Mouse (Mus musculus): ENCODE results near the gene Jaml. TPM values are rescaled to one million over a fixed set of nuclear protein-coding genes. Genes with fewer than 3 reads are reported as not detected.

Jaml gene
- polyA plus RNA-seq, 1 experiment from 2014 or later, result 0.32 TPM

DNA sequence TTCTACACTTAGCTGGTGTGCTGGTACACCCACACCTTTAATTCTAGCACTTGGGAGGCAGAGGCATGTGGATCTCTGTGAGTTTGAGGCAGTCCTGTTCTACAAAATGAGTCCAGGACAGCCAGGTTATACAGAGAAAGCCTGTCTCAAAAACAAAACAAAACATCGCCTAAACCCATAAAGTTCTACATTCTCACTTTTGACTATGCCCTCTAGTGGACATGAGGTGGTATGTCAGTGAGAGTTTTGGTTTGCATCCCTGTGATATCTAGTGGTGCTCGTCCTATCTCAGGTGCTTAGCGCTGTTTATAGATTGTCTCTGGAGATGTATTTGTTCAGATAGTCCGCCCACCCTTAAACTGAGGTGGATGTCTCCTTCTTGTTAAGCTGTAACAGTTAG, 30.5 kb upstream of the Jaml start:
- no peak for ATAC-seq (ENCODE audit: low FRiP score)
- no peaks in the 10 kb centered on the region for H3K4me1 ChIP-seq
- H3K27ac ChIP-seq (replicated peaks), result no peak overlapping the region
- no peak overlapping the region for H3K4me2 ChIP-seq
- H3K9ac ChIP-seq (replicated peaks), result no peak overlapping the region
- 27% methylated on average over 4 of the region's 4 CpGs for WGBS
- H3K9me3 ChIP-seq (replicated peaks), result no peaks in the 10 kb centered on the region
- peaks cover 41% of the 10 kb centered on the region for H3K27me3 ChIP-seq (replicated peaks)
- H3K4me3 ChIP-seq (replicated peaks), result no peak overlapping the region
- H3K36me3 ChIP-seq, result no peaks in the 10 kb centered on the region

DNA sequence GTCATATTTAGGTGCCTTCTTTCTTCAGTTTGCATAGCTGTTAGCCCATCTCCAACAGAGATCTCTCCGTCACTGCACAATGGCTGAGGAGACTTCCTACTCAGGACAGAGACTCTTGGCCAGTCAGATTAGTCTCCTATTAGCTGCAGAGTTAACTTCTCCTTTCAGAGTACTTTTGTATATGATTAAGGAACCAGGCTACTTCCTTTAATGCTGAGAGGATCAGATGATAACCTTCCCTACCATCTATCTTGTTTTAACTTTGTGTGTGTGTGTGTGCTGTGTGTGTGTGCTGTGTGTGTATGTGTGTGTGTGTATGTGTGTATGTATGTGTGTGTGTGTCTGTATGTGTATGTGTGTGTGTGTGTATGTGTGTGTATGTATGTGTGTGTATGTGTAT, 29.3 kb upstream of the Jaml start:
- 79% methylated on average over 1 of the region's 1 CpGs for WGBS
- Histone ChIP-seq H3K9me3 (replicated peaks) (no peaks in the 10 kb centered on the region), H3K27ac (replicated peaks) (no peak overlapping the region), H3K4me2 (no peak overlapping the region), H3K27me3 (replicated peaks) (peaks cover 30% of the 10 kb centered on the region), H3K36me3 (no peaks in the 10 kb centered on the region), H3K4me1 (peaks cover 4% of the 10 kb centered on the region; the same call in 1 of the 2 replicates), H3K4me3 (replicated peaks) (no peak overlapping the region), H3K9ac (replicated peaks) (no peak overlapping the region)
- no peak for ATAC-seq (ENCODE audit: low FRiP score)

DNA sequence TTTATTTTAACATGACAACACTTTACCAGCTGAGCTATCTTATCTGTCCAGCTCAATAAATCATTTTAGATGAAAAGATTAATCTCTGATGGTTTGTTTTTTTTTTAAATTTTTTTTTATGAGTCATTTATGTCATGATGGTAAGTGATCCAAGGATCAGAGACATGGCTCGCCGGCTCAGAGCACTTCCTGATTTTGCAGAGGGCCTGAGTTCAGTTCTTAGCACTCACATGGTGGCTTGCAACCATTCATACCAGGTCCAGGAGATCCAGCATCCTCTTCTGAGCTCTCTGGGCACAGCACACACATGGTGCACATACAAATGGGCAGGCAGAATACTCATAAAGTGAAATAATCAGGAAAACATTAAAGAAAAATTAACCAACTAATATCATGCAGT, 28.7 kb upstream of the Jaml start:
- no peaks in the 10 kb centered on the region for H3K9me3 ChIP-seq (replicated peaks)
- H3K36me3 ChIP-seq, result no peaks in the 10 kb centered on the region

DNA sequence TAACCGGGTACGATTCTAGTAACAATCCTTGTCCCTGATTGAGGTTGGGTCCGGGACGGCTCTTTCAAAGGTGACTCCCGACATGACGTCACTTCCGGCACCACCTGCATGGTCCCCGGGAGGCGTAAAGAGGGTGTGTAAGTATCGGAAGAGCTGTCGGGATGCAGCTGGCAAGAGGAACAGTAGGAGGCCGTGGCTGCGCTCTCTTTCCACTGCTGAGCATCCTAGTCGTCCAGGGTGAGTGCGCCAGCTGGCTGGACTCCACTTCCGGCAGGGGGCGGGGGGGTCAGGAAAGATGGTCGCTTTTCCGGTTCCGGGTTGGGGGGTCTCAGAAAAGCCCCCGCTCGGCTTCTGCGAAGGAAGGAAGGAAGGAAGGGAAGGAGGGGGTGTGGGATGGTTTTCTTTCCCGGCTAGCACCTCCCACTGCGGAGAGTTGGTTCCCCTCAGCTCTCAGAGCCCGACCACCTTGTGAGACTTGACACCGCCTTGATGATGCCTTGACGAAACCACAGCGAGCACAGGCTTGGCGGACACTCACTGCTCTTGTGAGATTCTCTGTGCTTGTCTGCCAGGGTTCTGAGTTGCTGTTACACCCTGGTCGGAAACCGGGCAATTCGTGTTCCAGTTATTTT, 23.8 kb upstream of the Jaml start, which contains the start of gene Mpzl3:
Gene Mpzl3 (plus strand): TSS at position 105 of the 632 bp plus-strand sequence.
- Histone ChIP-seq H3K4me3 (replicated peaks) (peak within 1 kb of the TSS; percentile 68), H3K9me3 (replicated peaks) (no peaks in the 10 kb centered on the region), H3K9ac (replicated peaks) (peak within 1 kb of the TSS; percentile 63), H3K36me3 (no peaks in the 10 kb centered on the region), H3K4me2 (peak within 1 kb of the TSS; percentile 78), H3K27ac (replicated peaks) (peak within 1 kb of the TSS; percentile 100), H3K27me3 (replicated peaks) (peaks cover 47% of the 10 kb centered on the region), H3K4me1 (peaks cover 7% of the 10 kb centered on the region; the same call in 1 of the 2 replicates)
- WGBS, result under 1% methylated on average over 33 of the region's 33 CpGs
- peak; percentile 99 for ATAC-seq (ENCODE audit: low FRiP score)

More for the DNA sequence above, 28.7 kb upstream of the Jaml start:
- Histone ChIP-seq H3K27ac (replicated peaks) (no peak overlapping the region), H3K4me3 (replicated peaks) (no peak overlapping the region), H3K9ac (replicated peaks) (no peak overlapping the region), H3K27me3 (replicated peaks) (peaks cover 26% of the 10 kb centered on the region), H3K4me1 (peaks cover 4% of the 10 kb centered on the region; the same call in 1 of the 2 replicates), H3K4me2 (no peak overlapping the region)
- no peak for ATAC-seq (ENCODE audit: low FRiP score)
- WGBS, result 96% methylated on average over 2 of the region's 2 CpGs

DNA sequence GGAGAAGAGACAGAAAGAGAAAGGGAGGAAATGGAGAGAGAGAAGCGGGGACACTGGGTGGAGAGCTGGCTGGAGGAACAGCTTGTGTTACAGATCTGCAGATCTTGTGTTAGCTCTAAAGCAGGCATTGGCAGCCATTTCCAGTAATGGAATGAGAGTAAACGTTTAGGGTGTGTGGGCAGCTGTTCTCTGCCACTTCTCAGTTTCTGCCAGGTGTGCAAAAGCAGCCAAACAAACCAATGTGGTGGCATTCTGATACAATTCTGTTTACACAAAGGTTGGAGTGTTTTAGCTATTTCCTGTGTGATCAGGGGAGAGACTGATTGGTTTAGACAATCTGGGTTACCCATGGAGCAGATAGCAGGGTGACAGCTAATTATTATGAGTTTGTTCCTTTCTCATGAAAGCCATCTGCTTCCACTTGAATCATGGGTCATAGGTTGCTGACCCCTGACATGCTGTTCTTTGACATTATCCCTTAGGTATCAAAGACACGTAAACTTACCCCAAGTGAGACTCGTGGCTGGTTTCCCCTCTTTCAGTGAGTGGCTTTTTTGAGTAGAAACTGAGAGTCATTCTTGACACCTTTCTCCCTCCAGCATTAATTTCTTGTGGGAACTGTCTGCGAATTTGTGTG, 20.6 kb upstream of the Jaml start:
- 53% methylated on average over 5 of the region's 5 CpGs for WGBS
- H3K27ac ChIP-seq (replicated peaks), result no peak overlapping the region
- no peak overlapping the region for H3K4me2 ChIP-seq
- ATAC-seq (ENCODE audit: low FRiP score), result no peak
- peaks cover 7% of the 10 kb centered on the region; the same call in 1 of the 2 replicates for H3K4me1 ChIP-seq
- peaks cover 31% of the 10 kb centered on the region for H3K27me3 ChIP-seq (replicated peaks)
- H3K4me3 ChIP-seq (replicated peaks), result no peak overlapping the region
- H3K9me3 ChIP-seq (replicated peaks), result no peaks in the 10 kb centered on the region
- no peaks in the 10 kb centered on the region for H3K36me3 ChIP-seq
- no peak overlapping the region for H3K9ac ChIP-seq (replicated peaks)

DNA sequence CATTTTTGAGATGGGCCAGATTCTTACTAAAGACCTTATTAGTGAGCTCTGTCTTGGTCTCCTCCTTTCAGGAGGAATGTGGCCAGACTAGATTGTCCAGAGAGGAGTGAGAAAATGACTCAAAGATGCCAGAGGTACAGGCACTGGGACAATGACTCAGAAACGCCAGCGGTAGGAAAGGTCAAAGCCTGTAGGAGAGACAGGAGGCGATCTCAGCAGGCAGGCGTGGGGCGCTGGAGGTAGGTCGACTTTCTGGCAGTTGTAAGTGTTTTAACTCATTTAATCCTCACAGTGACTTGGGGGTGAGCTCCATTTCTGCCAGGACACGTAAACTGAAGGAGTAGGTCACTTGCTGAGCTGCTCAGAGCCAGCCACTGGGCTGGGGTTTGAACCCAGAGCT, 18.8 kb upstream of the Jaml start:
- Histone ChIP-seq H3K9ac (replicated peaks) (no peak overlapping the region), H3K4me1 (peaks cover 3% of the 10 kb centered on the region; the same call in 1 of the 2 replicates), H3K9me3 (replicated peaks) (no peaks in the 10 kb centered on the region), H3K27me3 (replicated peaks) (peaks cover 29% of the 10 kb centered on the region), H3K4me3 (replicated peaks) (no peak overlapping the region), H3K27ac (replicated peaks) (no peak overlapping the region), H3K36me3 (no peaks in the 10 kb centered on the region), H3K4me2 (no peak overlapping the region)
- 50% methylated on average over 7 of the region's 7 CpGs for WGBS
- no peak for ATAC-seq (ENCODE audit: low FRiP score)

DNA sequence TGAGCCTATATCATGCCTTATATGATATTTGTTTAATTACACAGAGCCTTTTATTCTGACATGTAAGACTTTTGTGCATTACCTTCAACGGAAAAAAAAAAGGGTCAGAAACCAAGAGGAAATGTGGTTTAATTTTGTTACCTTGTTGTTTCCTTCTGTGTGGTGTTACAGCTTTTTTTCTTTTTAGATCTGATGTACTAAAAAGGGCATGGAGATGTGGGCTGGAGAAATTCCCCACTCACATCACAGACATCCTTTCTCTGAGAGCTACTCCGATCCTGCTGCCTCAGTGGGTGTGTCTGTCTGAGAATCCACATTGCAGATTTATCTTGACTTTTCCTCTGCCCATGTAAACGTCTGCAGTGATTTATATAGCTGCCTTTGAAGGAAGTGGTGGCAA, 16.3 kb upstream of the Jaml start:
- H3K27ac ChIP-seq (replicated peaks), result no peak overlapping the region
- H3K4me3 ChIP-seq (replicated peaks), result no peak overlapping the region
- WGBS, result 71% methylated on average over 3 of the region's 3 CpGs
- H3K27me3 ChIP-seq (replicated peaks), result peaks cover 20% of the 10 kb centered on the region
- H3K9me3 ChIP-seq (replicated peaks), result no peaks in the 10 kb centered on the region
- no peak overlapping the region for H3K9ac ChIP-seq (replicated peaks)
- H3K4me2 ChIP-seq, result no peak overlapping the region
- H3K36me3 ChIP-seq, result no peaks in the 10 kb centered on the region
- no peaks in the 10 kb centered on the region for H3K4me1 ChIP-seq
- ATAC-seq (ENCODE audit: low FRiP score), result no peak

DNA sequence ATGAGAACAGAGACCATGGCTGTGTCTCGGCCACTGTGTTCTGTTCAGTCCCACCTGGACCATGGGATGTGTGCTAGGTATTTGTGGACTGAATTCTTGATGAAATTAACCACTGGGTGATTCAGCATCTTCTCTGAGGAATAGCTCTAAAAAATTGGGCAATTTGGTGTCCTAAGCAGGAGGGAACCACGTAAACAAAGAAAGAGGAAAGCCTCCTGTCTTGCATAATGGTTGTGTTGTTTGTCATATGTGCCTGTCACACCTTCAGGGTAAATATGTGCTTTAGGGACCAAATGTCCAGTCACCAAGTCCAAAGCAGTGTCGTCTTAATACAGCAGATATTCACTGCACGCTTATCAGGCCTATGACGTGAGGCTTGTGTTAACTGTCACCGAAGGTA, 14.6 kb upstream of the Jaml start:
- Histone ChIP-seq H3K4me1 (no peaks in the 10 kb centered on the region), H3K4me2 (no peak overlapping the region), H3K9ac (replicated peaks) (no peak overlapping the region), H3K36me3 (no peaks in the 10 kb centered on the region), H3K9me3 (replicated peaks) (no peaks in the 10 kb centered on the region), H3K27ac (replicated peaks) (no peak overlapping the region), H3K27me3 (replicated peaks) (peaks cover 8% of the 10 kb centered on the region; the same call in 1 of the 2 replicates), H3K4me3 (replicated peaks) (no peak overlapping the region)
- WGBS, result 89% methylated on average over 6 of the region's 6 CpGs
- no peak for ATAC-seq (ENCODE audit: low FRiP score)

DNA sequence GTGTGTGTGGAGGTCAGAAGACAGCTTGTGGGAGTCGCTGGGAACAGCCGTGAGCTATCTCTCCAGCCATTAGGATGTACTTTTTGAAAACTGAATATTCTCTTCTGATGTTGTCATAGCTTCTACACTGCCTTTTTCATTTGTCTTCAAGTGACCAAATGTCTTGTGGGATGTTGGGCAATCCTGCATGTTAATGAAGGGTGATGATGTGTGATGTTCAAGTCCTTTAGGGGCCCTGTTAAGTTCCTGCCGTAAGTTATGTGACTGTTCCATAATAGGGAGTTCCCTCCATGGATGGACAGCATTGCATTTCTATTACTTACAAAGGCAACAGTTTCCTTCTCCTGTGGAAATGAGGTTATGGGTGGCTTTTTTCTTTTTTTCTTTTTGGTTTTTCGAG, 12.2 kb upstream of the Jaml start:
- no peaks in the 10 kb centered on the region for H3K36me3 ChIP-seq
- no peak for ATAC-seq (ENCODE audit: low FRiP score)
- H3K4me2 ChIP-seq, result no peak overlapping the region
- no peak overlapping the region for H3K9ac ChIP-seq (replicated peaks)
- 92% methylated on average over 4 of the region's 4 CpGs for WGBS
- no peak overlapping the region for H3K27ac ChIP-seq (replicated peaks)
- H3K27me3 ChIP-seq (replicated peaks), result no peaks in the 10 kb centered on the region
- H3K4me3 ChIP-seq (replicated peaks), result no peak overlapping the region
- H3K9me3 ChIP-seq (replicated peaks), result no peaks in the 10 kb centered on the region
- H3K4me1 ChIP-seq, result no peaks in the 10 kb centered on the region

DNA sequence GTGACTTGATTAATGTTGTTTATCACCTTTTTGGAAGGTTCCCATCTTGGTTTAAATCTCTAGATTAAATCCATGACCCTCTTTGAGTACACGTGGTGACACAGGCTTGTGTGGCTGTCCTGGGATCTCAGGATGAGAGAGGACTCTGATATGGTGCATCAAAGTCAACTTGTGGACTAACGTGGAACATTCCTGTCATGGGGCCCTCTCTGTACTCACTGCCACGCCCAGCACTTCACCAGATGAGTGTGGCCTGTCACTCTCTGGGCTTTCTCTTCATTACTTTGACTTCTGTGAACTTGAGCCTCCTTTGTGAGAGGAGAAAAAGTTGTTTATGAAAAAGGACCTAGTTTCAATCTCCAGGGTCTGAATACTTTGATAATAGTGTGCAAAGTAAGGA, 7.2 kb upstream of the Jaml start:
- WGBS, result 80% methylated on average over 3 of the region's 3 CpGs
- ATAC-seq (ENCODE audit: low FRiP score), result no peak
- H3K4me1 ChIP-seq, result no peaks in the 10 kb centered on the region
- no peaks in the 10 kb centered on the region for H3K9me3 ChIP-seq (replicated peaks)
- no peak overlapping the region for H3K4me2 ChIP-seq
- no peaks in the 10 kb centered on the region for H3K27me3 ChIP-seq (replicated peaks)
- no peak overlapping the region for H3K4me3 ChIP-seq (replicated peaks)
- no peaks in the 10 kb centered on the region for H3K36me3 ChIP-seq
- no peak overlapping the region for H3K27ac ChIP-seq (replicated peaks)
- no peak overlapping the region for H3K9ac ChIP-seq (replicated peaks)

DNA sequence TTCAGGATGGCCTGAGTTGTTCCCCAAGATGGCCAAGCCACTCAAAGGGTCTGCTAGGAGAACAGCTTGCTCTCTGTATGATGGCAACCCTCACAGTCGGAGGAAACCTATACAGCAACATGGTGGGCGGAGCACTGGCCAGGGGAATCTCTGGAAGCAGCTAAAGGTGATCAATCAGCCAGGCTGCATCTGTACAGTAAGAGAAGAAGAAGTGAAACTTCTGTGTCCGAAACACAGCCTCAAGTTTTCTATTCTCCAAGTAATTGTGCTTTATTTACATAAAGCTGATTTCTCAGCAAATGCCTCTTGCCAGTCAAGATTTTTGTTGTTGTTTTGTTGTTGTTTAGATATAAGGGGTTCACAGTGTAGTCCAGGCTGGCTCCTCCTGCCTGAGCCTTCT, 1.1 kb upstream of the Jaml start:
- Histone ChIP-seq H3K9ac (replicated peaks) (no peak overlapping the region), H3K27ac (replicated peaks) (no peak overlapping the region), H3K36me3 (no peaks in the 10 kb centered on the region), H3K4me1 (no peaks in the 10 kb centered on the region), H3K4me2 (no peak overlapping the region), H3K4me3 (replicated peaks) (no peak overlapping the region), H3K27me3 (replicated peaks) (0 out of 2 replicates have a peak, but pooled peaks cover 7% of the 10 kb centered on the region), H3K9me3 (replicated peaks) (no peaks in the 10 kb centered on the region)
- ATAC-seq (ENCODE audit: low FRiP score), result no peak
- 67% methylated on average over 3 of the region's 3 CpGs for WGBS

DNA sequence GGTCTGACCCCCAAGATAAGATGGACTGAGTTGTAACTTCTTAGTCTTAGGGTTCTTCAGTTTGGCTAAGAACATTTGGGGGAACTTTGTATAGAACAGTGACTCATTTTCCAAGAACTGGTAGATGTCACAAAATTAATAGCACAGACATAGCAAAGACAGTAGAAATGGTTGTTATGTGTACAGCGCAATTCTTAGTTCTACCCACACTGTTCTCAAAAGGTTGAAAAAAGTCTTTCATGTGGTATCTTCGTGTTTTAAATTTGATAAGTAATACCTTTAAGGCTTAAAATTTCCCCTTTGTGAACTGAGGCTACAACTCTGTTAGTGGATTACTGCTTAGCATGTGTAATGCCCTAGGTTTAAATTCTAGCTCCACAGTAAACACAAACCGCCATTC, 4.1 kb downstream of the Jaml start:
- no peak for ATAC-seq (ENCODE audit: low FRiP score)
- Histone ChIP-seq H3K4me3 (replicated peaks) (no peak overlapping the region), H3K9ac (replicated peaks) (no peak overlapping the region), H3K4me1 (no peaks in the 10 kb centered on the region), H3K36me3 (no peaks in the 10 kb centered on the region), H3K27ac (replicated peaks) (no peak overlapping the region), H3K27me3 (replicated peaks) (0 out of 2 replicates have a peak, but pooled peaks cover 3% of the 10 kb centered on the region), H3K9me3 (replicated peaks) (no peaks in the 10 kb centered on the region), H3K4me2 (no peak overlapping the region)
- 87% methylated on average over 3 of the region's 3 CpGs for WGBS

Measured in neural tube, embryonic 15.5 days (tissue).